Mouse (Mus musculus): ENCODE data around the gene 9130230L23Rik. TPM values are rescaled to one million over a fixed set of nuclear protein-coding genes. Genes with fewer than 3 reads are reported as not detected.
A peak's percentile ranks its signal among the peaks of the same experiment; 100 is the strongest.

The 9130230L23Rik gene
- total and polyA plus RNA-seq, 2 experiments from 2014 or later, result not detected

- Histone ChIP-seq H3K27ac (ENCODE audit: low read depth, low read length) (peak overlapping the region; percentile 84), H3K4me1 (ENCODE audit: insufficient read depth, low read length) (peaks cover 7% of the 10 kb centered on the region; the same call in 1 of the 2 replicates), H3K4me2 (ENCODE audit: low read depth, low read length, poor library complexity, severe bottlenecking) (no peak overlapping the region), H3K36me3 (ENCODE audit: insufficient read depth, low read length) (no peaks in the 10 kb centered on the region), H3K4me3 (ENCODE audit: low read depth, low read length) (no peak overlapping the region), H3K9me3 (ENCODE audit: low read length) (no peaks in the 10 kb centered on the region), H3K9ac (replicated peaks; ENCODE audit: low read length, poor library complexity, severe bottlenecking) (0 out of 2 replicates have a peak overlapping the region, but pooled peaks have one; percentile 33), H3K27me3 (ENCODE audit: insufficient read depth, low read length) (no peaks in the 10 kb centered on the region)
- no peak for ATAC-seq (ENCODE audit: low FRiP score)
- no peak for TF ChIP-seq CTCF (IDR thresholded peaks at IDR 0.05)
- 11% methylated on average over 3 of the region's 3 CpGs for WGBS
- DNase-seq (ENCODE audit: low spot score), result no peak
Observed at GRCm38 (mm10) chr5:65949822-65950221, 54.3 kb downstream of the 9130230L23Rik start.

- no peaks in the 10 kb centered on the region for H3K36me3 ChIP-seq (ENCODE audit: insufficient read depth, low read length)
- H3K9me3 ChIP-seq (ENCODE audit: low read length), result no peaks in the 10 kb centered on the region
- no peak overlapping the region for H3K27ac ChIP-seq (ENCODE audit: low read depth, low read length)
- ATAC-seq (ENCODE audit: low FRiP score) (no peak), DNase-seq (ENCODE audit: low spot score) (no peak)
- H3K4me2 ChIP-seq (ENCODE audit: low read depth, low read length, poor library complexity, severe bottlenecking), result no peak overlapping the region
- H3K4me1 ChIP-seq (ENCODE audit: insufficient read depth, low read length), result no peaks in the 10 kb centered on the region
- TF ChIP-seq CTCF (IDR thresholded peaks at IDR 0.05), result no peak
- H3K9ac ChIP-seq (replicated peaks; ENCODE audit: low read length, poor library complexity, severe bottlenecking), result no peak overlapping the region
- no peak overlapping the region for H3K4me3 ChIP-seq (ENCODE audit: low read depth, low read length)
- 65% methylated on average over 4 of the region's 4 CpGs for WGBS
- H3K27me3 ChIP-seq (ENCODE audit: insufficient read depth, low read length), result no peaks in the 10 kb centered on the region
Observed at GRCm38 (mm10) chr5:65941145-65941544, 62.9 kb downstream of the 9130230L23Rik start.

GRCm38 (mm10) chr5:65937998-65938715, 65.9 kb downstream of the 9130230L23Rik start:
- no peaks in the 10 kb centered on the region for H3K27me3 ChIP-seq (ENCODE audit: insufficient read depth, low read length)
- 64% methylated on average over 9 of the region's 9 CpGs for WGBS
- H3K9me3 ChIP-seq (ENCODE audit: low read length), result no peaks in the 10 kb centered on the region
- no peak overlapping the region for H3K4me3 ChIP-seq (ENCODE audit: low read depth, low read length)
- H3K4me1 ChIP-seq (ENCODE audit: insufficient read depth, low read length), result no peaks in the 10 kb centered on the region
- no peak for ATAC-seq (ENCODE audit: low FRiP score)
- peak; percentile 86 for DNase-seq (ENCODE audit: low spot score)
- peak; percentile 91 for TF ChIP-seq CTCF (IDR thresholded peaks at IDR 0.05)
- H3K27ac ChIP-seq (ENCODE audit: low read depth, low read length), result no peak overlapping the region
- no peaks in the 10 kb centered on the region for H3K36me3 ChIP-seq (ENCODE audit: insufficient read depth, low read length)
- H3K4me2 ChIP-seq (ENCODE audit: low read depth, low read length, poor library complexity, severe bottlenecking), result no peak overlapping the region
- H3K9ac ChIP-seq (replicated peaks; ENCODE audit: low read length, poor library complexity, severe bottlenecking), result no peak overlapping the region

GRCm38 (mm10) chr5:65937011-65937726, 66.9 kb downstream of the 9130230L23Rik start:
- Histone ChIP-seq H3K4me3 (ENCODE audit: low read depth, low read length) (no peak overlapping the region), H3K9me3 (ENCODE audit: low read length) (no peaks in the 10 kb centered on the region), H3K27me3 (ENCODE audit: insufficient read depth, low read length) (no peaks in the 10 kb centered on the region), H3K36me3 (ENCODE audit: insufficient read depth, low read length) (no peaks in the 10 kb centered on the region), H3K27ac (ENCODE audit: low read depth, low read length) (no peak overlapping the region), H3K4me1 (ENCODE audit: insufficient read depth, low read length) (no peaks in the 10 kb centered on the region), H3K4me2 (ENCODE audit: low read depth, low read length, poor library complexity, severe bottlenecking) (no peak overlapping the region), H3K9ac (replicated peaks; ENCODE audit: low read length, poor library complexity, severe bottlenecking) (no peak overlapping the region)
- WGBS, result 76% methylated on average over 11 of the region's 11 CpGs
- ATAC-seq (ENCODE audit: low FRiP score) (no peak), DNase-seq (ENCODE audit: low spot score) (no peak)
- no peak for TF ChIP-seq CTCF (IDR thresholded peaks at IDR 0.05)

GRCm38 (mm10) chr5:65934783-65935182, 69.3 kb downstream of the 9130230L23Rik start, which contains the start of gene Chrna9:
Gene Chrna9 (plus strand): TSS chr5:65934921.
- Histone ChIP-seq H3K27me3 (ENCODE audit: insufficient read depth, low read length) (no peaks in the 10 kb centered on the region), H3K4me1 (ENCODE audit: insufficient read depth, low read length) (no peaks in the 10 kb centered on the region), H3K27ac (ENCODE audit: low read depth, low read length) (no peak within 1 kb of the TSS), H3K9ac (replicated peaks; ENCODE audit: low read length, poor library complexity, severe bottlenecking) (no peak within 1 kb of the TSS), H3K36me3 (ENCODE audit: insufficient read depth, low read length) (no peaks in the 10 kb centered on the region), H3K4me3 (ENCODE audit: low read depth, low read length) (no peak within 1 kb of the TSS), H3K4me2 (ENCODE audit: low read depth, low read length, poor library complexity, severe bottlenecking) (no peak within 1 kb of the TSS), H3K9me3 (ENCODE audit: low read length) (no peaks in the 10 kb centered on the region)
- 84% methylated on average over 5 of the region's 5 CpGs for WGBS
- DNase-seq (ENCODE audit: low spot score) (no peak), ATAC-seq (ENCODE audit: low FRiP score) (no peak)
- no peak for TF ChIP-seq CTCF (IDR thresholded peaks at IDR 0.05)

GRCm38 (mm10) chr5:65933764-65934163, 70.3 kb downstream of the 9130230L23Rik start:
- WGBS, result 88% methylated on average over 2 of the region's 2 CpGs

More at GRCm38 (mm10) chr5:65933764-65934163, 70.3 kb downstream of the 9130230L23Rik start:
- H3K4me2 ChIP-seq (ENCODE audit: low read depth, low read length, poor library complexity, severe bottlenecking), result no peak overlapping the region
- no peak overlapping the region for H3K27ac ChIP-seq (ENCODE audit: low read depth, low read length)
- H3K4me3 ChIP-seq (ENCODE audit: low read depth, low read length), result no peak overlapping the region
- no peak overlapping the region for H3K9ac ChIP-seq (replicated peaks; ENCODE audit: low read length, poor library complexity, severe bottlenecking)
- no peak for ATAC-seq (ENCODE audit: low FRiP score)
- no peak for DNase-seq (ENCODE audit: low spot score)
- H3K9me3 ChIP-seq (ENCODE audit: low read length), result no peaks in the 10 kb centered on the region
- no peaks in the 10 kb centered on the region for H3K4me1 ChIP-seq (ENCODE audit: insufficient read depth, low read length)
- no peak for TF ChIP-seq CTCF (IDR thresholded peaks at IDR 0.05)
- H3K36me3 ChIP-seq (ENCODE audit: insufficient read depth, low read length), result no peaks in the 10 kb centered on the region
- H3K27me3 ChIP-seq (ENCODE audit: insufficient read depth, low read length), result no peaks in the 10 kb centered on the region
